Mouse (Mus musculus) cerebellum, adult 2 months (tissue): ENCODE data around the gene Gng12.

Source experiments
- CTCF ChIP-seq: fragments of 200-500 bp; IDR thresholded peaks from 2 replicates; pipeline ENCODE4 v1.5.1; 2011; ENCODE audit warnings: low read depth, mild to moderate bottlenecking, control low read depth, low read length, moderate library complexity, borderline replicate concordance; ENCODE audit not compliant: insufficient read depth
- POLR2A ChIP-seq: fragments of 200-500 bp; IDR thresholded peaks from 2 replicates; pipeline ENCODE4 v1.6.1; 2011; ENCODE audit warnings: low read length, control low read depth, borderline replicate concordance; ENCODE audit not compliant: insufficient read depth

DNA sequence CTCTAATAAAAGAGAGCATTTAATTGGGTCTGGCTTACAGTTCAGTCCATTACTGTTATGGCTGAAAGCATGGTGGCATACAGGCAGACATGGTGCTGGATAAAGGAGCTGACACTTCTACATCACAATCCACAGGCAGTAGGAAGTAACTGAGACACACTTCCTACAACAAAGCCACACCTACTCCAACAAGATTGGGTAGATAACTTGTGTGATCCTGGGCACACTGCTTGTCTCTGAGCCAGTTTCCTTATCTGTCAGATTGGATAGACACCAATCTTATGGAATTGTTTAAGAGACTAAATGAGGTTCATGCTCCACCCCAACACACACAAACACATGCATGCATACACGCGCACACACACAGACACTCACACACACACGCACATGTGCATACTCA, 51.9 kb downstream of the Gng12 start:
- TF ChIP-seq CTCF (no peak), POLR2A (no peak)
